Mouse (Mus musculus) G1E (cell line): Measurements from ENCODE around the gene Asl.

Experiments
- CTCF ChIP-seq: IDR thresholded peaks from 2 replicates; pipeline ENCODE4 v1.5.1; 2012; ENCODE audit warnings: low read depth, low read length, inconsistent platforms, mixed read lengths
- GATA1 ChIP-seq: IDR thresholded peaks from 2 replicates; pipeline ENCODE4 v1.6.1; 2012; ENCODE audit warnings: borderline replicate concordance, low read length, inconsistent platforms, mixed read lengths
- GATA2 ChIP-seq: IDR thresholded peaks from 2 replicates; pipeline ENCODE4 v1.6.1; 2012; ENCODE audit warnings: low read depth, low read length, inconsistent platforms, borderline replicate concordance
- POLR2AphosphoS5 ChIP-seq: IDR thresholded peaks from 2 replicates; pipeline ENCODE4 v1.6.1; 2012; ENCODE audit warnings: low read depth, low read length, inconsistent platforms; ENCODE audit not compliant: insufficient replicate concordance
- TAL1 ChIP-seq: conservative IDR thresholded peaks from 2 replicates; pipeline ENCODE4 v1.6.1; 2012; ENCODE audit warnings: low read depth, low read length, inconsistent platforms, mixed read lengths

DNA sequence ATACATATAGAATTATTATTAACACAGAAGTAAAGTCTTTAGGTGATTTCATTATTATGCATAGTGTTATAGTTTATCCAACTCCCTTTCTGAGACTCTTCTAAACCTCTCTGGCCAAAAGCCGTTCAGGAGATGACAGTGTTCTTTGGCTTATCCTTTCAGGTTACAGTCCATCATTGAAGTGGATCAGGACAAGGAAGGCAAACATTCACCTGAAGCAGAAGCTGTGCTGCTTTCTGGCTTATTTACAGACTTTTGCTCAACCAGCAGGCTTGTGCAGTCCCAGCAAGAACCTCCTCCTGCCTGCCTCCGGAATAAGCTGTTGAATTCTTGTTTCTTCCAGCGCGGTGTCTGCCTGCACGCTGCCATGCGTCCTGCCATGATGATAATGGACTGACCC lies 44.0 kb upstream of the Asl start, which contains the start of gene Tpst1:
- no peak for TF ChIP-seq CTCF
- TF ChIP-seq GATA1: no peak
- TF ChIP-seq TAL1: no peak
- TF ChIP-seq POLR2AphosphoS5: no peak
- no peak for TF ChIP-seq GATA2
